Mouse (Mus musculus) left cerebral cortex, postnatal 36 days (tissue): ENCODE measurements at regions not wholly inside any gene's neighbourhood (a gene's known extent, or its start where the extent isn't known, plus 50 kb on each side); places are given as distances from the start of the nearest gene placed in this dataset.

Experiments
- DNase-seq, 2 experiments: peaks; one replicate each; pipeline ENCODE4 v3.0.0; 2021 to 2022; ENCODE audit warnings: low spot score in 2 of 2, mixed read lengths in 1 of 2
- intact Hi-C: fragments of 180-260 bp; cut with DNase I; formaldehyde crosslinking; loops from one replicate; pipeline ENCODE4 v1.15.1; 2025

DNA sequence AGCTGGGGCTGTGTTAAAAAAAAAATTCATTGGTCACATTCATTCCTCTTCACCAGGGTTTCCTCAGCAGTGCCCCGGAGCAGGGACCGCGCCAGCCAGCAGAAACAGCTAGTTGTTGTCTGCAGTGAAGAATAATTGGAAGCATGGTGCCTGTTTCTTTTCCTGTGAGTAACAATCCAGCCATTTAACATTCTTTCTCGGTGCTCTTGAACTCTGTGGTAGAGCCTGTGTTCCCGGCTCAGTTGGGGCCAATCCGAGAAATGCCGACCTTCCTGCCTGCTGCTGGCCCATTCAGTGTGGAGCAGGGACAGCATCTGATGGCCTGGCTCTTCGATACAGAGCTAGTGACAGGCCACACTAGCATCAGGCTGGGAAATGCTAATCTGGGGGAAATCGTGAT is 120.7 kb upstream of the Mkln1 start:
- DNase-seq = no peak
- intact Hi-C loops = no loop called here

DNA sequence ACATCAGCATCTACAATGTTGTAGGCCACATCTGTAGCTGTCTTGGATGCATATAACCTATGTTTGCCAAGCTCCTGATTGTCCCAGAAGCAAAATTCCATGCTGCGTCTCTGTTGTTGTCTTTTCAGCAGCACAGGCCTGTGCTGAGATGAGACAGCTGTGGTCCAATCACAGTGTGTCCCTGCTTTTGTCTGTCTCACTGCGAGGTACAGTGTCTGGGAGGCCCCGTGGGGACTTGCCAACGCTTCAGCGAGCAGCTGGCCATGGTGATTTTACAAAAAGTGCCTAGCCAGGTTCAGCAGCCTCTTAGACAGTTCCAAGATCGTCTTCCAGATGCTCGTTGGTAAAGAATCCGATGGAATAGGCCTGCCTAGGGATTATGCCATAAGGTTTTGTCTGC is 114.6 kb upstream of the Mkln1 start:
- no peak for DNase-seq
- intact Hi-C loops = loop anchor here (2.0 kb wide), 1 partner anchor 65 kb away; no protein-coding TSS in a partner anchor

DNA sequence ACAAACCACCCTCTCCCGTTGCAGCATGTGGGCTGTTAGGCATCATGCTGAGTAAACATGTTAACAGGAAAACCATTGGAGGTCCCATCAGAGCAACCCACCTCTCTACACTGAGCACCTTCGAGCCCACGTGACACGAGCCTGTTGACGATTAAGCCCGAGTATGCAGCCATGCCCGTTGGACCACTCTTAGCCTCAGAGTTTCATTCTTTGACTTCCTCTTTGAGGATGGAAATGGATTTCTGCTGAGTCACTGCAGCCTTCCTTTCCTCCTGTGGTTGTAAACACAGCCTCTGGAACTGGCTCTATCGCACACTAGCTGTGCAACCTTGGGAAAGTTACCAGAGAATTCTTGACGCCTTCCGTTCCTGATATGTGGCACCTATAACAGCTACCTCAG is 114.1 kb upstream of the Mkln1 start:
- intact Hi-C loops = loop anchor here (2.0 kb wide), 1 partner anchor 66 kb away; no protein-coding TSS in a partner anchor

DNA sequence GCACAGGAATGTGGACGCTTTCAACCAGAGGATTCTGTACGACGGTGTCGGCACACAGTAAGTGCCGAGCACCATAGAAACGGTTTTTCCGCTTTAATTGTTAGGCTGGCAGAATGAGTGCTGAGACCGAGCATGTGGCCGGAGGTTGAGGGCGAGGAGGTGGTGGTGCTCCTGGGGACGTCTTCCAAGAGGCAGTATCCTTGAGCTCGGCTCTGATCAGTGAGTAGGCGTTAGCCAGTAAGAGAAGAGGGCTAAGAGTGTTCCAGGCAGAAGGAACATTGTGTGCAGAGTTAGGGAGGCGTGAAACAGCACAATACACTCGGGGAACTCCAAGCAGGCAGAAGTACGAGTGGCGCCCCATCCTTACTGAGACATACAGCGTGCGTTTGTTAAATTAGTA is 113.5 kb upstream of the Mkln1 start:
- intact Hi-C loops = loop anchor here (2.0 to 5.0 kb wide), 2 partner anchors 47 to 66 kb away; no protein-coding TSS in a partner anchor
- peak; percentile 82 to 89 for DNase-seq

More for the DNA sequence above, 114.1 kb upstream of the Mkln1 start:
- no peak for DNase-seq

DNA sequence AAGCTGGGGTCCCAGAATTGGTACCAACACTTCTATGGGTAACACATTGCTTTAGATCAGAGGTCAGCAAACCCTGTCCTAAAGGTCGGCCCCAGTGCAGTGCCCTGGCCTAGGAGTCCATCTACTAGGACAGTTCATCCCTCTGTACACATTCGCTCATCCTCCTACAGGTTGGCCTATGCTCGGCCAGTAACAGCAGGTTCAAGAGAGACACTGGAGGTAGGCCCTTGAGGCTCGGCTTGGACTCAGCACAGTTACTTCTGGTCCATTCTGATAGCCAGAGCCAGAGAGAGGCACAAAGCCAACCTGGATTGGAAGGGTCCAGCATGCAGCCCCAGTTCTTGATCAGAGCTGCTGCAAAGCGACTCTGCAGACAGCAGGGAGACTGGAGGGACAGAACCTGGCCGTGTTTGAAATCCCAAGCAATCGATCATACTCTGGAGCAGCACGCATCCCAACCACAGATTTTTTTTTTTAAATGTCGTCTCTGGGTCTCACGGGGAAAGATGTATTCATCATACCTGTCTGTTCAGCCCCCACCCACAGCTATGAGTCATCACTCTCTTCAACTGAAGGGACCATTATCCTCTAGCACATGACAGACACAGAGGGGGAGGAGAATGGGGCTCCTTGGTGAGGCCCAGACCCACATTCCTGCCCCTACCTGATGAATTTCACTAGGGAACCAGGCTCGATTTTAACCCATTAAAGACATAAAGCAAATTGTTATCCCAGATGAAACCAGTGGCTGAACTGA is 112.4 kb upstream of the Mkln1 start:
- intact Hi-C loops = loop anchor here (2.0 to 5.0 kb wide), 2 partner anchors 46 to 67 kb away; no protein-coding TSS in a partner anchor
- no peak for DNase-seq

DNA sequence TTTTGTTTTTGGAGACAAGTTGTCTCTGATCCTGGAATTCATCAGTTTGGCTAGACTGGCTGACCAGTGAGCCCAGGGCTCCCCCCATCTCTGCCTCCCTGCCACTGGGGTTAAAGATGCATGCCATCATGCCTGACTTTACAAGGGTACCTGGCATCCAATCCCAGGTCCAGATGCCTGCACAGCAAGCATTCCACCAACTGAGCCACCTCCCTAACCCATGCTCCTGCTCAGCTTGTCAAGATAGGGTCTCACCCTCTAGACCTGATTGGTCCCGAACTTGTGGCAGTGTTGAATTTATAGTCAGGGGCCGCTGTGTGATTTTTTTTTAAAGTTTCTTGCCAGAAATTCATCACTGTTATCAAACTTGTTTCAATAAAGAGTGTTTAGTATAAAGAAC is 111.4 kb upstream of the Mkln1 start:
- intact Hi-C loops = loop anchor here (5.0 kb wide), 1 partner anchor 45 kb away; no protein-coding TSS in a partner anchor

DNA sequence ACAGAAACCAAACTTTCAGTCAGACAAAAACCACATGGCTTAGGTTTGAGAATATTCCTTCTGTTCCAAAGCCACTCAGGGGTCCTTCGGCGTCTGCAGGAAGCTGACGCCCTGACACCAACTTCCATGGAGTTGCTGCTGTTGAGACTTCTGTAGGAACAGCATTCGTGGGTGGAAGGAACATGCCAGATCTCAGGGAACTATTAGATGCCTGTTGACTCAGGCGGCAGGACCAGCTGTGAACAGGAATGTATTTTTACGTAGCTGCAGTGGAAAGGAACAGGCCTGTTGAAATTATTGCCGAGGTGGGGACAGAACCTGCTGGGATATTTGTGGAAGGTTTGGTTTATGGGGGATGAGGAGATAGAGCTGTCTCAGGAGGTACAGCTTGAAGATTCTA is 110.8 kb upstream of the Mkln1 start:
- intact Hi-C loops = loop anchor here (5.0 kb wide), 1 partner anchor 45 kb away; no protein-coding TSS in a partner anchor
- peak; percentile 61 to 66 for DNase-seq

More for the DNA sequence above, 111.4 kb upstream of the Mkln1 start:
- DNase-seq = no peak

DNA sequence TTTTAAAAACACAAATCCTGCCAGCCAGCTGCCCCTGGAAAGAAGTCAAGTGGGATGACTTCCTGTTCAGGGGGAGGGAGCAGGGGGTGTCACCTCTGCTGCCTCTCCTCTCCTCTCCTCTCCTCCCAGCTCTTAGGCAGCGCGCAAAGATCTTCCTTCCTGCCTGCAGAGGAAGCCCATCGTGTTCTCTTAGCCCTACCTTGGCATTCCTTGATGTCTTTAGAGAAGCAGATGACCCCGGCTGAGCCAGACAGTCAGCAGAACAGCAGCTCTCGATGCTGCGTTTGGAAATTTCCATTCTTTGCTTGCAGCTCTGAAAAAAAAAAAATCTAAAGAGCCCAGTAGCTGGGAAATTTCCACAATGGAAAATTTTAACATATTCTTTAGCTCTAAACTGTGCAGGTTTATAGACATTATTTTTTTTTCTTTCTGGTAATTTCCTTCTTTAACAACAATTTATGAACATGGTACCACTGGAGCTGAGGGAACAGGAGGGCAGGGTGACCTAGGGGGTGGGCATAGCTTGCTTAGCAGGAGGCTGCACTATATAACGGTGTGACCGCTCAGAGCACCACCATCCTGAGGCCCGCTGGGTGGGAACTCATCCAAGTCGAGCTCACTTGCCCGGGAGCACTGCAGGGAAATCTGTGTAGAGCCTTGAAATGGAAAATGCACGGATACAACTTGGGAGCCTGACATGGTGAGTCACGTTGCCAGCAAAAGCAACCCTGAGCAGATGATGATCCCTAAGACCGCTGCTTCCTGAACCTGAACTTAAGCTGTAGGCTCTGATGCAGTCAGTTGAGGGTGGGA is 109.9 kb upstream of the Mkln1 start:
- intact Hi-C loops = loop anchor here (5.0 kb wide), 1 partner anchor 44 kb away; no protein-coding TSS in a partner anchor
- peak; percentile 67 to 74 for DNase-seq

DNA sequence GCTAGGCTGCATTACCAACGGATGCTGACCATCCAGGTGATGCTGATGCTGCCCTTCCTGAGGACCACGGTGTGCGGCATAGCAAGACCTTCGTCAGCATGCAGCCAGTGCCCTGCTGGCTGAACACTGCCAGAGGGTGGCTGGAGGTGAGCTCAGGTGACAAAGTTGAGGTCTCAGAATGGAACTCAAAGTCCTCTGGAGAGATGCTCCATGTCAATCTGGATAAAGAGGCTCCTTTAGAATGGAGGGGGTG is 109.4 kb upstream of the Mkln1 start:
- intact Hi-C loops = loop anchor here (5.0 kb wide), 1 partner anchor 43 kb away; no protein-coding TSS in a partner anchor

DNA sequence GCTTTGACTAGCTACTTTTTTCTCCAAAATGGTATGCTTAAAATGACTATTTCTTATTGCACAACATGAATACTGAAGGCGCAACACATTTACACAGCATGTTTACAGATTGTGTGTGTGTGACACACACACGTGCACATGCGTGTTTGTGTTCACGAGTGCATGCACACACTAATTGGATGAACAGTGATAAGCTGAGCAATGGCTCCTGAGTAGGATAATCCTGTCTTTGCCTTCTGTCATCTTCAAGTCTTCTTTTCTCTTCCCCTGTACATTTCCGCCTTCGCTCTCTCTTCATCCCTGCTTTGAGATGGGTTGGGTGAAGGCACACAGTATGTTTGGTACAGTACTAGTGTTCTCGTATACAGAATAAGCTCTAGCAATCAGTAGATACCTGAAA is 106.5 kb upstream of the Mkln1 start:
- DNase-seq = no peak
- intact Hi-C loops = no loop called here

More for the DNA sequence above, 109.4 kb upstream of the Mkln1 start:
- no peak for DNase-seq

DNA sequence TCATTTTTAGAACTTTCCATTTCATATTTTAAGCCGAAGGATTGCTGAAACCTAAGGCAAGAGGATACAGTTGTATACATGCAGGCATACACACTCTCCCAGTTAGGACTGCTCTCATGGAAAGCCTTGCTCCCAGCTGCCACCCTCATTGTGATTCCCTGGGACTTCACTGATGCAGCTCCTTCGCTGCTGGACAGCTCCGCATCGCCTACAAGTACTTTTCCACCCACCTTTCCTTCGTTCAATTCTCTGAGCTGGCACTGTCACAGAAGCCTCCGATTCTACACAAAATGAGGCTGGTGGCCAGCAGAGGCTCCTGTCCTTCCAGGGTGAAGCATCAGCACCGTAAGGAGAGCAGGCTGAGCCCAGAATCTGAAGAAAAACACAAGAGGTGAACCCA is 105.5 kb upstream of the Mkln1 start:
- no peak for DNase-seq
- intact Hi-C loops = no loop called here

DNA sequence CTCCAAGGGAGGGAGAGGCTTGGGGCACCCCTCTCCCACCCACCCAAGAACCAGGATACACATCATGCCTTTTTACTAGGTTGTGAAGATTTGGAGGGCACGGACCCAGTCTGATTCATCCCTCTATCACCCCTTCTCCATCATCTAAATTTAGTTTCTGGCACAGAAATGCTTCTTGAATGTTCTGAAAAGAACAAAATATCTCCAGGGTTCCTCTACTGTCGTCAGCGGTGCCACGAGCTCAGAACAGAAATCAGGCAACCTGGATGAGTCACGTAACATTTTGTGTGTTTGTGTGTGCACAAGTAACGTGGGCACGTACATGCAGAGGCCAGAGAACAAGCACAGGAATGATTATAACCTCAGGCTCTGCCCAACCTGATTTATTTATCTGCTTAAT is 99.1 kb upstream of the Mkln1 start:
- intact Hi-C loops = no loop called here
- no peak for DNase-seq

DNA sequence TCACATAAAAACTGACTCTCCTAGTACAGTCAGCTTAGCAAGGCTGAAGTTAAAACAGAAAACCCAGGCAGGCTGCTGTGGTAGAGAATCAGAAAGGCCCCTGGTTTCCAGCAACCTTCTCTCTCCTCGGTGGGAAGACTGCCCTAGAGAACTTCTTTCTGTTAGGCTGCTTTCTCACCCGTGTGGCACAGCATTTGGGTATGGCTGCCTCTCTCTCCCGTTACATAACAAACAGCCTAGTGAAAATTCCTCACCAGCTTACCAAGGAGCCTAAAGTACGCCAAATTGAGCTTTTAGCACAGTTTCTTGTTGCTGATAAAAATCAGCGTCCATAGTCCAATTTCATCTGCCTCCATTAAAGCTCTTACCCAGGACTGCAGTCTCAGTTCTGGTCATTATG is 92.8 kb upstream of the Mkln1 start:
- intact Hi-C loops = no loop called here
- no peak for DNase-seq

DNA sequence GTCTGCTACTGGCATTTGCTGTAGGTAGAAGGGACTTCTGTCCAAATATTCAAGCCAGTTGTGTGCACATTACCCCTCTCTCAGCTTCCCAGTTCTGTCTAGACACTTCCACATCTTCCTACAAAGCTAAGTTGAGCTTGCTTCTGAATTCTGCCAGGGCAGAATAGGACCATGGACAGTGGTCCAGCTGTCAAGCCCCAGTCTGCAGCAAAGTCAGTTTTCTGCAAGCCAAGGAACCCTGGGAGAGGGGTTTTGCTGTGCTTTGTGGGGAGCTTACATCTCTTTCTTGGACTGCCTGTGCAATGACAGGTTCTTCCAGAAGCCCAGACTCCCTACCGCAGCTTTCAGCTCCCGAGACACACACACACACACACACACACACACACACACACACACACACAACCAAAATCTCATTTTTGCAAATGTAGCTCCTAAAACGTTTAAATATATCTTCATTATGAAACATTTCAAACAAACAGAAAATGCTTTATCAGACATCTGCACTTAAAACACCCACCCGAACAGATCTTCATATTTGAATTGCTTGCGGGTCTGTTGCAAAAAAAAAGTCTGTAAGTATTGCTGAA is 91.4 kb upstream of the Mkln1 start:
- no peak for DNase-seq

DNA sequence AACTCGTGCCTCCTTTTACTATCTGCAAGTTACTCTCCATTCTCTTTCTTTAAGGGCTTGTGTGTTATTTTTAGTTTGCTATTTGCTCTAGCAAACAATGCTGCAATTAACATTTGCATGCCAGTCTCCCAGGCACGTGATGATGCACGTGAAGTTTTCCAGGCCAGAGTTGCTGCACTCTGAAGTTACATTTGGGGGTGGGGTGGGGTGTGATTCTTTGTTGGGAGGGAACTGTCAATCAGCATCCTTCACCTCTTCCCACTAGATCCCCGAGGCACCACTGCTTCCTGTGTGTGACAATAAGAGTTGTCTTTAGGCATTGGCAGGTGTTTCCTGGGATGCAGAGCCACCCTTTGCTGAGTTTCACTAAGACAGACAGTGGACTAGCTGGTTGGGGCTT is 90.6 kb upstream of the Mkln1 start:
- intact Hi-C loops = no loop called here
- no peak for DNase-seq

More for the DNA sequence above, 91.4 kb upstream of the Mkln1 start:
- intact Hi-C loops = no loop called here

DNA sequence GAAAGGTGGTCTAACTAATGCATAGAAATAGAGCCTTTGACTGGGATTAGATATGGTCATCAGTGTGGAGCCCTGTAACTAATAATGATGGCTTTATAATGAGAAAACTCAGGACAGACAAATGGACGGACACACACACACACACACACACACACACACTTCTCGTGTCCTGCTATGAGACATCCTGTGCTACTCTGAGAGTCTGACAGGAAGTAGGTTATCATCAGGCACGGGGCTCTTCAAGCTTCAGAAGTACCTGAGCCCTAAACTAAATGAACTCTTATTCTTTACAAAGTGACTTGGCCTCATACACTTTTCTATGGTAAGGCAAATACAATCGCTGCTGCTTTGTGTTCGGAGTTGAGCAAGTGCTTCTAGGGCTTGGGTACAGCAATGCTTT is 87.9 kb upstream of the Mkln1 start:
- DNase-seq = no peak
- intact Hi-C loops = no loop called here

DNA sequence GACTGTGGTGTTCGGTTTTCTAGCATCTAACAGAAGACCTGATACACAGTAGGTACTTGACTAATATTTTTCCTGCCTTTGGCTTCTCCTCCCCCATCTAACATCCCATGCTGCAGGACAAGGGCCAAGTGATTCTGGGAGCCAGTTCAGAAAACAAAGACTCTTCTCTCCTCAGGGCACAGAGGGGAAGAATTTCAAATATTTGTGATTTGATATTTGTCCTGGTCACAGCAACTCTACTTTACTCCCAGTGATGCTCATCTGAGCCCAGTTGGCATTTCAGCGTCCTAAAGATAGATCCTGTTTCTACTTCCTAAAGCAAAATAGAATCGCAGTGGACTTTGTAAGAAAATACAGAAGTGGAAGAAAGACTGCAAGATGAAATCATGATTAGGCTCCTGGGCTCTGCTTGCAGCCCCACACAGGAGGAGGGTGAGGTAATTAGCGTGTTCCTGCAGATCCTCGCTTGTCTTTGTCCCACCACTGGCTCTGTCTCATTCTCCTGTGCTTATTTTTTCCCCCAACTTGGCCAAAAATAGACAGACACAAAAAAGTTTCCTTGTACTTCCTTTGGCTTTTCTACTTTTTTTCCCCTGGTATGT is 84.6 kb upstream of the Mkln1 start:
- intact Hi-C loops = no loop called here

DNA sequence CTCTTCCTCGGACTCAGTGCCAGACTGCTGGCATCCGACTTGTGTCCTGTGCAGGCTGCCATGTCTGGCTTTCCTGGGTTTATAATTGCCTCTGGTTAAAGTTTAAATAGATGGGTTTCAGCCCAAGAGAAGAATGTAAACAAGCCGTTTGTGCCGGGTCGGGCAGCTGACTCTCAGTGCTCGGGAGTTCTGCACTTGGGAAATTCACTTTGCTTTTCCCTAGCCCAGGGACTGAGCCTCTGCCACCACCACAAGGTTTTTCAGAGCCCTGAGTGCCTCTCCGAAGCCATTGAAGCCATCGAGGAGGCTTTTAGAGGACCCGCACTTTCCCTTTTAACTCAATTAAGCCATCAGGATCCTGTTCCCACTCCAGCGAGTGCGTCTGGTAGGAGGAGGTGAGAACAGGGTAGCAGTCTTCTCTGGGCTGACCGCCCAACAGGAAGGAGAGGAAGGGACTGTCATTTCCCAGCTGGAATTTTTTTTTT is 80.8 kb upstream of the Mkln1 start:
- intact Hi-C loops = loop anchor here (5.0 kb wide), 1 partner anchor 100 kb away; no protein-coding TSS in a partner anchor
- DNase-seq = no peak

More for the DNA sequence above, 84.6 kb upstream of the Mkln1 start:
- DNase-seq = no peak

DNA sequence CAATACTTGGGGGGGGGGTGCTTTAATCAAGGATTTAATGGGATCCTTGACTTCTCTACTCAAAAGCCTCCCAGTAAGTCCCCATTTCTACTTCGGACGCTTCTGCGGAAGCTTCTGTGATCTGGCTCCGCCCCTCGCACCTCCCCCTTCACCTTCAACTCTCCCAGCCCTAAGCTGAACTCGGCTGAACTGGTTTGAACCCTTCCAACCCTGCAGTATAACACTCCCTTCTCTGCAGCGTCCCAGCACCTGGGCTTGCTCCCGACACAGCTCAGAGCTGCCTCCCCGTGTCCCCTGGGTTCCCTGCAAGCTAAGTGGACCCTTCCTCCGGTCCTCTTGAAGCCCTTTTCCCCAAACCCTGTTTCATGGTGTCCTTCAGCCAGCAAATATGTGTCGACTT is 80.0 kb upstream of the Mkln1 start:
- intact Hi-C loops = loop anchor here (5.0 kb wide), 1 partner anchor 101 kb away; no protein-coding TSS in a partner anchor
- DNase-seq = no peak

DNA sequence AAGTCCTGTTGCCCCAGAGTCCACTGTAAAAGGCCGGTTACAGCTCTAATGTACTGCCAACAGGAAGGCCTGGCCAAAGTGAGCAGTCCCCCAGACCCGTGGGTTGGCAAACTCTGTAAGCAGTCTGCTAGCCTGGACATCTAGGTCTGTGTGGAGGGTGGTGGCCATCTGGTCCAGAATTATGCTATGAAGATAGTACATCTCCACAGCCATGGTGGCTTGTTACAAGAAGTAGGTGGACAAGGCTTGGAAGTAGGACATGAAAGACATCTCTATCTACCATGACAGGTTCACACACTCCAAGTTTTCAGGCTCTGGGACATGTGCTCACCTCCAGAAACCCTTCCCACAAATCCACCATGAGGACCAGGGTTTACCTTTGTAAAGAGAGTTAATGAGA is 79.1 kb upstream of the Mkln1 start:
- intact Hi-C loops = loop anchor here (5.0 kb wide), 1 partner anchor 102 kb away; no protein-coding TSS in a partner anchor
- no peak for DNase-seq
